Mouse (Mus musculus): ENCODE results near the gene Ncam1.

Gene Ncam1

DNA sequence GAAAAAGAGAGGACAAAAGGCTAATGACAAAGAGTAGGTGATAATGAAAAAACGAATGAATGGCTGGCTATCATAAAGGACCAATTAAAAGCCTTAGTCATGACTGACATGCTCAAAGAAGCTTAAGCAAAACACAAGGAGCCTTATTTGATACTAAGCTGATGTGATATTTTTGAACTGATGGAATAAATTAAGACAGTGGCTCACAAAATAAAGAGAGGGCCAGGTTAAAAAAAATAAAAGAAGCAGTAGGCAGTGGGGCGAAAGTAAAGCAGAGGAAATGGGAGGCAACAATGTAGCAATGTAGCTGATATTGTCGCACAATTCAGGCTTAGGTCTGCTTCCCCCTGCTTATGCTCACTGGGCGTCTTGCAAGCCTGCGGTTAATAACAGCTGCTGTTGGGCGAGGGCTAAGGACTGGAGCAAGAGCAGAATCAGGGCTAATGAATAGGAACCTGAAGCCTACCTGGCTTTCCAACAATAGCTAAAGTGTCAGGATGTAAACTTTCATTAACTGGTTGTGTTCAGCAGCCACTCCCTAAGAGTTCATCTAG lies 126.0 kb downstream of the Ncam1 start:
- DNase-seq, result no peak

- no peak for DNase-seq
Measured at GRCm38 (mm10) chr9:49667066-49667465, 131.7 kb downstream of the Ncam1 start.

GRCm38 (mm10) chr9:49665361-49665760 lies 133.4 kb downstream of the Ncam1 start:
- DNase-seq, result no peak

DNA sequence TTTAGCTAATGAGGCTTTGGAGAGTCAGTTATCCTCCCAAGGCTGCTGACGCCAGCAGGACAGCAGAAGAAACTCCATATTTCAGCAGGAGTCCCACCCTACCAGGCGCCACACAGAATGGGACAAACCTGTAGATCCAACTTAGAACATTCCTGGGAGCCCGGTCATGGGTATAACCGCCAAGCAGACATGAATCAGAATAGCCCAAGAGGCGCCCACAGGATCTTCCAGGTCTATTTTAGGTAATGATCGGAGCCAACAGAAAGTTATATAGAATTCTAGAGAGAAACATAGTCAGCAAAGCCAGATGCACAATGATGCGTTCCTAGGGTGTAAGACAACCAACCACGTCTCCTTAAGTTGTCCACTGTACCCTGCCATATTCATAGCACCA lies 134.8 kb downstream of the Ncam1 start:
- no peak for DNase-seq

GRCm38 (mm10) chr9:49662958-49663926 lies 135.5 kb downstream of the Ncam1 start:
- peak; percentile 60 for DNase-seq

DNA sequence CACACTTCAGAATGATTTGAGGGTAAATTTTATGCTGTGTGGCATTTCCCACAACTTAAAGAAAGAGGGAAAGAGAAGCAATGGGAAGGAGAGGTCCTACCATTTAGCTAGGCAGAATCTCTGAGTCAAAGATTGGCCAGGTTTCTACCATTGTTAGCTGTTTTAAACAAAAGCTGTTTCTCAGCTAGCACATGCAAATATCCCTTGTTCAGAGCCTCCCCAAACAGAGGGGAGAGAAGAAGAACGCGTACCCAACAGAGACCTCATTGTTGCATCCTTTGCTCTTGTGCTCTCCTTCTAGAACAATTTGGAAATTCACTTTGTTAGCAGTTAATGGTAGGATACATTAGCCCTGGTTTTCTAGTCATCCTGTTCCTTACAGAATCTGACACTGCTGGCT lies 137.2 kb downstream of the Ncam1 start:
- no peak for DNase-seq

- DNase-seq, result no peak
Measured at GRCm38 (mm10) chr9:49658381-49658856, 140.3 kb downstream of the Ncam1 start.

GRCm38 (mm10) chr9:49654470-49654869 lies 144.3 kb downstream of the Ncam1 start:
- no peak for DNase-seq

- no peak for DNase-seq
Measured at GRCm38 (mm10) chr9:49653478-49654245, 145.1 kb downstream of the Ncam1 start.

- no peak for DNase-seq
Measured at GRCm38 (mm10) chr9:49644296-49644695, 154.4 kb downstream of the Ncam1 start.

DNA sequence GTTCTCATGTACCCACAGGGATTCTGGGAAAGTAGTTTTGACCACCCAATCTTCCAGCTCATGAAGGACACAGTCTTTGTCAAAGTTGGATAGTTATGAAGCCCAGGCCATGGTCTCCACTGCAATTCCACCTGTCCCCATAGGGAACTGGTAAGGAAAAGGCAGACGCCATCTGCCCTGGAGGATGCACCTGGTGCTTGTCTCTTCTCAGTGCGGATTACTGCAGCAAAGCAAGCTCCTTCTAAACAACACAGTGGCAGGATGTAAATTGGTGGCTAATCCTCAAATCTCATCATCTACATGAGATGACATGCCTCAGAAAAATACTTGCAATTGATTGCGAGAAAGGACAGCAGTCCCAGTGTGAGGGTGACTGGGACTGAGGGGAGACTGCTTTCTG lies 158.0 kb downstream of the Ncam1 start:
- DNase-seq, result no peak

DNA sequence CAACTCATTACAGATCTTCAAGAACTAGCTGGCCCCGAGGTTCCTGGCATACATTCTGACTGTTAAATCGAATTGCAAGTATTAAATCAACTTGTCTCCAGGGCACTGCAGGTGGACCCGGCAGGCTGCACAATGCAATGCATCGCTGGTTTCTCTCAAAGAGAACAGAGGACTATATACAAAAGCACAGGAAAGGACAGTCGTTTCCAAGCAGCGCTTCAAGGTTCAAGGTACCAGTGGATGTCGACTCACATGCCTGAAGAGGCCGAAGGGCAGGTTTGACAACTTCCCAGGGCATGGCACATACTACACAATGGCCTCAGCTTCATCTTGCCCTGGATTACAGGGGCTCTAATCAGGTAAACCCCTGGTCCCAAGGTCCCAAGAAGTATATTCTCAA lies 158.6 kb downstream of the Ncam1 start:
- no peak for DNase-seq

GRCm38 (mm10) chr9:49637955-49638354 lies 160.8 kb downstream of the Ncam1 start:
- no peak for DNase-seq

DNA sequence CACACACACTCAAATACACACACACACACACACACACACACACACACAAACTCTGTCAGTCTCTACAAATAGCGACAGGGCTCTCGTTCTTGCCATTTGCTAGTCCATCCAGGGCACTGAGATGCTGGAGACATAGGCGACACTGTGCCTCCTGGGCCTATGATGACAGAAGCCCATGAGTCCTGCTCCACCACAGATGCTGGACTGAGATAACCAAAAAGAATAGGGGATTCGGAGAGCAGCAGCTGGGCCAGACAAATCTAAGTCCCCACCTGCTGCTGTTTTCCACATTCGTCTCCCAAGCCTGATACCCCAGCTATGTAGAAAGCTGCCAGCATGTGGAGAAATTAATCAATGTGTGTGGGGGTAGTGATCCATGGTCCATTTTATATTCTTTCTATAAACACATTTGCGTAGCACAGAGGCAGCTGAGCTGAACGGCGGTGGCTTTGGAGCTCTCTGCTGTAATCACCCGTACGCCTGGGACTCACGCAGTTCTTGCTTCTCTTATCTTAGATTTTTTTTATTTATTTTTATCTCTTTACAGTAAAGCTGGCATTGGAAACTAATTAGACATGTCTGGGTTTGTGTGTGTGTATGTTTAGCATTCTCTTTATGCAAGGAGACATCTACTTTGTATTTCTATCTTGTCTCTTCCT lies 162.9 kb downstream of the Ncam1 start:
- DNase-seq, result no peak

DNA sequence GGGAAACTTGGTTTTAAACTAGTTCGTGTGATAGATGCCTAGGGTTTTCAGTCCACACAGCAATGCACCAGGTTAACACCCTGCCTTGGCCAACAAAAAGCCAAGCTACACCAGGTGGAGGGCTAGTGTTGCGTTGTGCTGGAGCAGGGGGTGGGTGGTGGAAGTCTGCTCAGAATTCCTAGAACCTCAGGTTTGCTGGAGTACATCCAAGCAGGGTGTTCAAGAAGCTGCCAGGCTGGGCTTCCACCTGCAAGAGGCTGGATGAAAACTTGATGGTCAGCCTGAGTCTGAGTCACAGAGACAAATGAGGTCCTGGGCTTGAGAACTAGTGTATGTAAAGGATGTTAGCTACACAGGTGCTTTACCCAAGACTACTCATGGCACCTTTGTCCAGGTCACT lies 166.1 kb downstream of the Ncam1 start:
- no peak for DNase-seq

- no peak for DNase-seq
Measured at GRCm38 (mm10) chr9:49630336-49630735, 168.4 kb downstream of the Ncam1 start.

GRCm38 (mm10) chr9:49624910-49625309 lies 173.8 kb downstream of the Ncam1 start:
- no peak for DNase-seq

DNA sequence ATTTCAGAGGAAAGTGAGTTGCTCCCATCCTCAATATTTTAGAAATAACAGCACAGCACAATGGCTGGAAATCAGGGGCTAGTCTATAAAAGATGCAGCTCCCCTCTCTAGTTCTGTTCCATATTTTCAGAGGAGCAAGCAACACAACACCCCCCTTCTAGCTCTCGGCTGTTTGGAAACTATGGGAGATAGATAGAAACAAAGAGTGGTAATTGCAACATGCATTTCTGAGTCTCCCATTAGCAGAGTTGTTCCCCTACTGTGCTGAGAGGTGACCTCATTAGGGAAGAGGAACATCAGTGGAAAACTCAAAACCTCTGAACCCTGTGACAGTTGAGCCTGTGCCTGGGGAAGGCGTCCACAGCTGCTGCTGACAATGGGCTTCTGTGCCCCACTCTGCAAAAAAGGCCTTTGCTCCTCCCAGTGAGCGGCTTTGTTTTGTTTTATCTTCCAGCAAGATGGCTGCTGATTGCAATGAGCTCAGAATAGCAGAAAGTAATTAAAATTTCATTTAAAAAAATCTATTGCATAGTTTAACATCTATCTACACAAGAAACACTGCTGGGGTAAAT lies 174.7 kb downstream of the Ncam1 start:
- no peak for DNase-seq

DNA sequence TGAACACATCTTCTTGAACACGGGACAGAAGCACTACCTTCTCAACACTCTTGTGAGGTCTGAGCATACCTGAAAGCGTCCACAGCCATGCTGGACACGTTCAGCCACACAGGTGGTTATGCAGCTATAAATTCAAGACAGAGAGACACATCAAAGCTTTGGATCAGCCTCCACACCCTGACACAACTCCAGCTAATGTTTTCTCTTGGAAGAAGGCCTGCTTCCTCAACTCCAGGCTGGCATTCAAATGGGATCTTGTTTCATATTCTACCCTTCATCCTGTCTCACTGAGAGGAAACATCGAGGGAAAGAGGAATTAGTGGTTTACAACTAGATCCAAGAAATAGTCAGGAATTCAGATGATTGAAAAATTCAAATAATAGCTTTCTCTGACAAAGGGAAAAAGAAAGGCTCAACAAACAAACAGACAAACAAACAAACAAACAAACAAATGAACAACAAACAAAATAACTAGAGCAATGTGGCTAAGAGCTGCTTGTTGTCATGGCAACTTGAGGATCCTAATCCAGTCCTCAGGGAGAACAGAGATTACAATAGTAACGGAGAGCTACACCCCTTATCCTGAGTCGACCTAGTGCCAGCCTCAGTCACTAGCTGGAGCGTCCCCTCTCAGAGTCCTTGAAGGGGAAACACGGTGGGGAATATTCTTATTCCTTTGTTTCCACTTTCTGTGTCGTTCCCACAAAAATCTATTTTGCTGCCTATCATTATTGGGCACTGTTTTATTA lies 175.6 kb downstream of the Ncam1 start:
- no peak for DNase-seq

DNA sequence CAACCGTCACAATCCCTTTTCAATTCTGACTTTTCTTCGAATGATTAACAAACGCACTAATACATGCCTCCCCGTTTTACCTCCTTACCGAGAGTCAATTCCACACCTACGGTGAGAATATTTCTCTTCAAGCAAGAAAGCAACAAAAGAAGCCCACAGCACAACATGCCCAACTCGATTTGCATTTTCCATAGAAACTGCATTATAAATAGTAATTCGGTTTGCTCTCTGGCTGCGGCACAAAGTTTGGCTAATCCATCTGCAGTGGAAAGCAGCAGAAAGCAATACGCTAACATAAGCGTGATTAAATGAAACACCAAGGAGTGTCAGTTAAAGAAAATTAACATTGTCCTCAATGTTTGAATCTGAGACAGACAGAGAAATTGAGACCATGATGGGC lies 177.0 kb downstream of the Ncam1 start:
- no peak for DNase-seq

GRCm38 (mm10) chr9:49618699-49619392 lies 179.9 kb downstream of the Ncam1 start:
- DNase-seq, result no peak
